Mouse (Mus musculus) embryo, embryonic 9.5 days (tissue): Measurements from ENCODE around the gene Emx1.

Experiments
- DNase-seq: peaks from one replicate; pipeline ENCODE4 v3.0.0-alpha.2; 2017; ENCODE audit errors: extremely low spot score

Emx1 gene

GRCm38 (mm10) chr6:85189361-85189760 is 2.1 kb downstream of the Emx1 start:
- DNase-seq = no peak

GRCm38 (mm10) chr6:85189911-85190591 is 2.8 kb downstream of the Emx1 start:
- DNase-seq = peak; percentile 72

GRCm38 (mm10) chr6:85190671-85191070 is 3.4 kb downstream of the Emx1 start:
- DNase-seq = peak; percentile 72

- DNase-seq = no peak
Observed at GRCm38 (mm10) chr6:85191751-85192440, 4.7 kb downstream of the Emx1 start.

GRCm38 (mm10) chr6:85193381-85194318 is 6.4 kb downstream of the Emx1 start:
- DNase-seq = no peak

- DNase-seq = no peak
Observed at GRCm38 (mm10) chr6:85197951-85198350, 10.7 kb downstream of the Emx1 start.

GRCm38 (mm10) chr6:85206182-85206938 is 19.1 kb downstream of the Emx1 start:
- DNase-seq = no peak

- no peak for DNase-seq
Observed at GRCm38 (mm10) chr6:85206939-85207285, 19.7 kb downstream of the Emx1 start.

GRCm38 (mm10) chr6:85207345-85207744 is 20.1 kb downstream of the Emx1 start:
- DNase-seq = no peak

- no peak for DNase-seq
Observed at GRCm38 (mm10) chr6:85209226-85209967, 22.2 kb downstream of the Emx1 start.

GRCm38 (mm10) chr6:85210686-85211085 is 23.4 kb downstream of the Emx1 start:
- no peak for DNase-seq

GRCm38 (mm10) chr6:85218251-85218650 is 31.0 kb downstream of the Emx1 start:
- no peak for DNase-seq

- no peak for DNase-seq
Observed at GRCm38 (mm10) chr6:85218684-85219445, 31.6 kb downstream of the Emx1 start.

GRCm38 (mm10) chr6:85219706-85220105 is 32.5 kb downstream of the Emx1 start:
- DNase-seq = no peak

GRCm38 (mm10) chr6:85220917-85221316 is 33.7 kb downstream of the Emx1 start:
- DNase-seq = peak; percentile 52

GRCm38 (mm10) chr6:85222551-85222950 is 35.3 kb downstream of the Emx1 start:
- DNase-seq = no peak

- peak; percentile 80 for DNase-seq
Observed at GRCm38 (mm10) chr6:85223498-85224150, 36.4 kb downstream of the Emx1 start.

- DNase-seq = no peak
Observed at GRCm38 (mm10) chr6:85224442-85224891, 37.2 kb downstream of the Emx1 start.

GRCm38 (mm10) chr6:85226570-85226969 is 39.3 kb downstream of the Emx1 start:
- DNase-seq = no peak

GRCm38 (mm10) chr6:85227520-85227919 is 40.3 kb downstream of the Emx1 start:
- no peak for DNase-seq
